Mouse (Mus musculus): Measurements from ENCODE around the gene Poc1b. TPM values are rescaled to one million over a fixed set of nuclear protein-coding genes. Genes with fewer than 3 reads are reported as not detected.

Gene Poc1b
- polyA plus RNA-seq, 1 experiment, result 8.0 TPM

DNA sequence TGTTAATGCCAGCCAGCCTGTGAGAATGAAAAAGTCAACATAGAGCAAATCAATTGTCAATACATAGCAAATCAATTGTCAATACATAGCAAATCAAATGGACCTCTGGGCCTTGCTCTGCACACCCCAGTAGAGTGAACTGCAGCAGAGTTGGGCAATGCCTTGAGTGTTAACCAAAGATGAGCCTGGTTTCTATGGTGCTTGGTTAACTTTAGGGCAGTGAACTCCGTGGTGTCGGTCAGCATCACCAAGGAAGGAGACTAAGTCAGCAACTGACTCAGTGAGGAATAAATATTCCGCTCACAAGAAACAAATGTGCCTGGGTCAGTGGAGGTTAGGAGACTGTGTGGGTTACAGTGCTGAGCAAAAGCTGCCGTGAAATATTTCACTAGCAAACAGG lies 72.7 kb downstream of the Poc1b start:
- H3K36me3 ChIP-seq (ENCODE audit: control insufficient read depth, insufficient read depth), result no peaks in the 10 kb centered on the region
- H3K4me3 ChIP-seq, result no peak overlapping the region
- H3K4me2 ChIP-seq (ENCODE audit: low read depth), result no peak overlapping the region
- no peaks in the 10 kb centered on the region for H3K79me2 ChIP-seq (ENCODE audit: control insufficient read depth, insufficient read depth)
- TF ChIP-seq MAX (IDR thresholded peaks at IDR 0.05; ENCODE audit: low read depth), result no peak
- no peak for TF ChIP-seq REST (IDR thresholded peaks at IDR 0.05; ENCODE audit: insufficient read depth, insufficient read length)
- TF ChIP-seq SRF (IDR thresholded peaks at IDR 0.05; ENCODE audit: control insufficient read depth, insufficient read length, low read depth), result no peak
- TF ChIP-seq TCF3 (IDR thresholded peaks at IDR 0.05; ENCODE audit: insufficient read length, low read depth), result no peak
- TF ChIP-seq MYOG (IDR thresholded peaks at IDR 0.05; ENCODE audit: control insufficient read depth in 1 of 3, insufficient read depth in 1 of 3, insufficient read length in 2 of 3, low read depth in 2 of 3), result no peak
- no peak for TF ChIP-seq CEBPB (IDR thresholded peaks at IDR 0.05; ENCODE audit: insufficient read depth, poor library complexity, severe bottlenecking)
- TF ChIP-seq E2F4 (IDR thresholded peaks at IDR 0.05; ENCODE audit: insufficient read depth), result no peak
- TF ChIP-seq POLR2A (IDR thresholded peaks at IDR 0.05; ENCODE audit: insufficient read length, low read depth), result no peak
- no peak for TF ChIP-seq MYOD1 (IDR thresholded peaks at IDR 0.05; ENCODE audit: control insufficient read depth in 1 of 3, insufficient read length in 2 of 3, low read depth in 2 of 3)
- TF ChIP-seq TCF12 (IDR thresholded peaks at IDR 0.05; ENCODE audit: insufficient read depth, poor library complexity, severe bottlenecking), result no peak
- no peak for TF ChIP-seq USF1 (IDR thresholded peaks at IDR 0.05; ENCODE audit: low read depth)
- no peak for TF ChIP-seq POLR2AphosphoS2 (IDR thresholded peaks at IDR 0.05; ENCODE audit: insufficient read length, low read depth)
- H3K27me3 ChIP-seq (ENCODE audit: control insufficient read depth, insufficient read depth, insufficient read length), result no peaks in the 10 kb centered on the region
- H3ac ChIP-seq (ENCODE audit: control insufficient read depth, insufficient read length), result no peak overlapping the region

DNA sequence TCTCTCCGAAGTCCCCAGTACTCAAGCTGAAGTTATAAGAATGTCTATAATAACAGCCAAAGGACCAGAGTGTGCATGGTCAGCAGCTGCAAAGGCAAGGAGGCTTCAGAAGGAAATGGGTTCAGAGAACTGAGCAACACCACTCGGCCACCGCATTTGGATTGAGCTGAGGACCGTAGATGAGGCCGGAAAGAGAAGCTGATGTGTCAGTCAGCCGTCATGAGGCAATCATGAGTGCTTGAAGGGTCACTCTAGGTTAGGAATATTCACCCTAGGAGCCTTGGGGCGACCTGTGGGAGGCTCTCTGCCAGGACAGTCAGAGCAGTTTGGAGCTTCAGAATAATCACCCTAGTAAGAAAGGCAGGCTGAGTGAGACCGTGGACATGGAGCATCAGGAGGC lies 74.7 kb downstream of the Poc1b start:
- H3K27me3 ChIP-seq (ENCODE audit: control insufficient read depth, insufficient read depth, insufficient read length), result no peaks in the 10 kb centered on the region
- TF ChIP-seq TCF12 (IDR thresholded peaks at IDR 0.05; ENCODE audit: insufficient read depth, poor library complexity, severe bottlenecking) (no peak), MAX (IDR thresholded peaks at IDR 0.05; ENCODE audit: low read depth) (no peak), POLR2AphosphoS2 (IDR thresholded peaks at IDR 0.05; ENCODE audit: insufficient read length, low read depth) (no peak), CEBPB (IDR thresholded peaks at IDR 0.05; ENCODE audit: insufficient read depth, poor library complexity, severe bottlenecking) (no peak), REST (IDR thresholded peaks at IDR 0.05; ENCODE audit: insufficient read depth, insufficient read length) (no peak), SRF (IDR thresholded peaks at IDR 0.05; ENCODE audit: control insufficient read depth, insufficient read length, low read depth) (no peak), MYOD1 (IDR thresholded peaks at IDR 0.05; ENCODE audit: control insufficient read depth in 1 of 3, insufficient read length in 2 of 3, low read depth in 2 of 3) (no peak), TCF3 (IDR thresholded peaks at IDR 0.05; ENCODE audit: insufficient read length, low read depth) (no peak), MYOG (IDR thresholded peaks at IDR 0.05; ENCODE audit: control insufficient read depth in 1 of 3, insufficient read depth in 1 of 3, insufficient read length in 2 of 3, low read depth in 2 of 3) (no peak), E2F4 (IDR thresholded peaks at IDR 0.05; ENCODE audit: insufficient read depth) (no peak), USF1 (IDR thresholded peaks at IDR 0.05; ENCODE audit: low read depth) (no peak), POLR2A (IDR thresholded peaks at IDR 0.05; ENCODE audit: insufficient read length, low read depth) (no peak)
- no peak overlapping the region for H3K4me2 ChIP-seq (ENCODE audit: low read depth)
- H3K79me2 ChIP-seq (ENCODE audit: control insufficient read depth, insufficient read depth), result no peaks in the 10 kb centered on the region
- H3ac ChIP-seq (ENCODE audit: control insufficient read depth, insufficient read length), result no peak overlapping the region
- H3K36me3 ChIP-seq (ENCODE audit: control insufficient read depth, insufficient read depth), result no peaks in the 10 kb centered on the region
- no peak overlapping the region for H3K4me3 ChIP-seq

GRCm38 (mm10) chr10:99182107-99182506 lies 75.3 kb downstream of the Poc1b start:
- H3K4me2 ChIP-seq (ENCODE audit: low read depth), result no peak overlapping the region

GRCm38 (mm10) chr10:99188175-99188574 lies 81.3 kb downstream of the Poc1b start:
- H3K27me3 ChIP-seq (ENCODE audit: control insufficient read depth, insufficient read depth, insufficient read length), result no peaks in the 10 kb centered on the region
- no peaks in the 10 kb centered on the region for H3K36me3 ChIP-seq (ENCODE audit: control insufficient read depth, insufficient read depth)
- no peak overlapping the region for H3K4me2 ChIP-seq (ENCODE audit: low read depth)
- no peak overlapping the region for H3ac ChIP-seq (ENCODE audit: control insufficient read depth, insufficient read length)
- TF ChIP-seq TCF3 (IDR thresholded peaks at IDR 0.05; ENCODE audit: insufficient read length, low read depth) (no peak), MYOG (IDR thresholded peaks at IDR 0.05; ENCODE audit: control insufficient read depth in 1 of 3, insufficient read depth in 1 of 3, insufficient read length in 2 of 3, low read depth in 2 of 3) (no peak), REST (IDR thresholded peaks at IDR 0.05; ENCODE audit: insufficient read depth, insufficient read length) (no peak), POLR2A (IDR thresholded peaks at IDR 0.05; ENCODE audit: insufficient read length, low read depth) (no peak), POLR2AphosphoS2 (IDR thresholded peaks at IDR 0.05; ENCODE audit: insufficient read length, low read depth) (no peak), USF1 (IDR thresholded peaks at IDR 0.05; ENCODE audit: low read depth) (no peak), TCF12 (IDR thresholded peaks at IDR 0.05; ENCODE audit: insufficient read depth, poor library complexity, severe bottlenecking) (no peak), SRF (IDR thresholded peaks at IDR 0.05; ENCODE audit: control insufficient read depth, insufficient read length, low read depth) (no peak), E2F4 (IDR thresholded peaks at IDR 0.05; ENCODE audit: insufficient read depth) (no peak), MAX (IDR thresholded peaks at IDR 0.05; ENCODE audit: low read depth) (no peak), CEBPB (IDR thresholded peaks at IDR 0.05; ENCODE audit: insufficient read depth, poor library complexity, severe bottlenecking) (no peak), MYOD1 (IDR thresholded peaks at IDR 0.05; ENCODE audit: control insufficient read depth in 1 of 3, insufficient read length in 2 of 3, low read depth in 2 of 3) (no peak)
- H3K4me3 ChIP-seq, result no peak overlapping the region
- no peaks in the 10 kb centered on the region for H3K79me2 ChIP-seq (ENCODE audit: control insufficient read depth, insufficient read depth)

More at GRCm38 (mm10) chr10:99182107-99182506, 75.3 kb downstream of the Poc1b start:
- TF ChIP-seq USF1 (IDR thresholded peaks at IDR 0.05; ENCODE audit: low read depth), result no peak
- TF ChIP-seq REST (IDR thresholded peaks at IDR 0.05; ENCODE audit: insufficient read depth, insufficient read length), result no peak
- no peak for TF ChIP-seq TCF3 (IDR thresholded peaks at IDR 0.05; ENCODE audit: insufficient read length, low read depth)
- TF ChIP-seq MAX (IDR thresholded peaks at IDR 0.05; ENCODE audit: low read depth), result no peak
- TF ChIP-seq MYOD1 (IDR thresholded peaks at IDR 0.05; ENCODE audit: control insufficient read depth in 1 of 3, insufficient read length in 2 of 3, low read depth in 2 of 3), result no peak
- TF ChIP-seq CEBPB (IDR thresholded peaks at IDR 0.05; ENCODE audit: insufficient read depth, poor library complexity, severe bottlenecking), result no peak
- TF ChIP-seq SRF (IDR thresholded peaks at IDR 0.05; ENCODE audit: control insufficient read depth, insufficient read length, low read depth), result no peak
- TF ChIP-seq MYOG (IDR thresholded peaks at IDR 0.05; ENCODE audit: control insufficient read depth in 1 of 3, insufficient read depth in 1 of 3, insufficient read length in 2 of 3, low read depth in 2 of 3), result no peak
- TF ChIP-seq POLR2A (IDR thresholded peaks at IDR 0.05; ENCODE audit: insufficient read length, low read depth), result no peak
- no peak for TF ChIP-seq POLR2AphosphoS2 (IDR thresholded peaks at IDR 0.05; ENCODE audit: insufficient read length, low read depth)
- no peak for TF ChIP-seq E2F4 (IDR thresholded peaks at IDR 0.05; ENCODE audit: insufficient read depth)
- TF ChIP-seq TCF12 (IDR thresholded peaks at IDR 0.05; ENCODE audit: insufficient read depth, poor library complexity, severe bottlenecking), result no peak
- Histone ChIP-seq H3K36me3 (ENCODE audit: control insufficient read depth, insufficient read depth) (no peaks in the 10 kb centered on the region), H3K27me3 (ENCODE audit: control insufficient read depth, insufficient read depth, insufficient read length) (no peaks in the 10 kb centered on the region), H3K79me2 (ENCODE audit: control insufficient read depth, insufficient read depth) (no peaks in the 10 kb centered on the region), H3K4me3 (no peak overlapping the region), H3ac (ENCODE audit: control insufficient read depth, insufficient read length) (no peak overlapping the region)

Measured in myocyte (in vitro differentiated cells).